Mouse (Mus musculus) MEL (cell line): Measurements from ENCODE around the gene Ing3. TPM values are rescaled to one million over a fixed set of nuclear protein-coding genes. Genes with fewer than 3 reads are reported as not detected.

Experiments used
- DNase-seq: peaks from one replicate; pipeline ENCODE4 v3.0.0; 2011; ENCODE audit warnings: low read depth, low spot score
- H3K27ac ChIP-seq: 2 replicates; pipeline ENCODE4 v1.5.1; 2012; ENCODE audit warnings: low read depth, mild to moderate bottlenecking, control low read depth, low read length, moderate library complexity; ENCODE audit not compliant: control insufficient read depth
- H3K27me3 ChIP-seq, 2 experiments: fragments of 150-350 bp in 1 of 2; sonication (generic) in 1 of 2; 2 replicates each; pipeline ENCODE4 v1.6.1; 2012; ENCODE audit warnings: low read length in 2 of 2, mild to moderate bottlenecking in 2 of 2, improper control_type of control experiment in 1 of 2, moderate library complexity in 1 of 2; ENCODE audit not compliant: insufficient read depth in 2 of 2, control insufficient read depth in 1 of 2
- H3K36me3 ChIP-seq, 2 experiments: 2 replicates each; pipeline ENCODE4 v1.6.1; 2012 to 2014; ENCODE audit warnings: low read length in 2 of 2, improper control_type of control experiment in 1 of 2, inconsistent platforms in 1 of 2, mild to moderate bottlenecking in 1 of 2; ENCODE audit not compliant: insufficient read depth in 2 of 2, control insufficient read depth in 1 of 2
- H3K4me1 ChIP-seq, 2 experiments: fragments of 150-350 bp in 1 of 2; sonication (generic) in 1 of 2; 2 replicates each; pipeline ENCODE4 v1.6.1; 2012; ENCODE audit warnings: low read length in 2 of 2, improper control_type of control experiment in 1 of 2, mild to moderate bottlenecking in 1 of 2; ENCODE audit not compliant: insufficient read depth in 2 of 2, control insufficient read depth in 1 of 2
- H3K4me3 ChIP-seq, 2 experiments: fragments of 150-350 bp in 1 of 2; sonication (generic) in 1 of 2; 2 replicates each; pipeline ENCODE4 v1.5.1; 2012; ENCODE audit warnings: low read depth in 2 of 2, low read length in 2 of 2, mild to moderate bottlenecking in 2 of 2, moderate library complexity in 2 of 2, control low read depth in 1 of 2, improper control_type of control experiment in 1 of 2; ENCODE audit not compliant: control insufficient read depth in 1 of 2, insufficient read depth in 1 of 2
- H3K79me2 ChIP-seq: 2 replicates; pipeline ENCODE4 v1.6.1; 2012; ENCODE audit warnings: mild to moderate bottlenecking, low read length, moderate library complexity; ENCODE audit not compliant: control insufficient read depth, poor library complexity, insufficient read depth
- H3K9ac ChIP-seq: 2 replicates; pipeline ENCODE4 v1.6.1; 2012; ENCODE audit warnings: low read depth, mild to moderate bottlenecking, control low read depth, low read length, moderate library complexity; ENCODE audit not compliant: control insufficient read depth, poor library complexity, severe bottlenecking
- H3K9me3 ChIP-seq: fragments of 150-350 bp; sonication (generic); replicated peaks from 2 replicates; pipeline ENCODE4 v1.6.1; 2012; ENCODE audit warnings: mild to moderate bottlenecking, low read length, improper control_type of control experiment, moderate library complexity; ENCODE audit not compliant: insufficient read depth
- CHD1 ChIP-seq: IDR thresholded peaks from 2 replicates; pipeline ENCODE4 v1.6.1; 2012; ENCODE audit warnings: low read depth, mild to moderate bottlenecking, inconsistent platforms, low read length, improper control_type of control experiment
- CHD2 ChIP-seq: IDR thresholded peaks from 2 replicates; pipeline ENCODE4 v1.6.1; 2011; ENCODE audit warnings: low read length, improper control_type of control experiment
- CTCF ChIP-seq, 3 experiments: IDR thresholded peaks in 2 of 3; conservative IDR thresholded peaks in 1 of 3; 2 replicates each; pipeline ENCODE4 v1.5.1; 2011 to 2012; ENCODE audit warnings: low read length in 3 of 3, low read depth in 2 of 3, mild to moderate bottlenecking in 2 of 3, improper control_type of control experiment in 1 of 3, inconsistent platforms in 1 of 3, mixed read lengths in 1 of 3, moderate library complexity in 1 of 3; ENCODE audit not compliant: control insufficient read depth in 1 of 3, insufficient read depth in 1 of 3, poor library complexity in 1 of 3, severe bottlenecking in 1 of 3
- ETS1 ChIP-seq: IDR thresholded peaks from 2 replicates; pipeline ENCODE4 v1.6.1; 2012; ENCODE audit warnings: low read depth, mild to moderate bottlenecking, inconsistent platforms, low read length, improper control_type of control experiment, moderate library complexity
- GATA1 ChIP-seq: IDR thresholded peaks from 2 replicates; pipeline ENCODE4 v1.6.1; 2011; ENCODE audit warnings: low read depth, low read length, improper control_type of control experiment
- HCFC1 ChIP-seq: IDR thresholded peaks from 2 replicates; pipeline ENCODE4 v1.6.1; 2012; ENCODE audit warnings: low read depth, mild to moderate bottlenecking, inconsistent platforms, low read length, improper control_type of control experiment, moderate library complexity
- JUND ChIP-seq: IDR thresholded peaks from 2 replicates; pipeline ENCODE4 v1.6.1; 2011; ENCODE audit warnings: low read depth, mild to moderate bottlenecking, improper control_type of control experiment, low read length
- KAT2A ChIP-seq: conservative IDR thresholded peaks from 2 replicates; pipeline ENCODE4 v1.6.1; 2012; ENCODE audit warnings: low read depth, low read length, improper control_type of control experiment, inconsistent platforms
- MXI1 ChIP-seq: IDR thresholded peaks from 2 replicates; pipeline ENCODE4 v1.6.1; 2011; ENCODE audit warnings: mild to moderate bottlenecking, low read depth, low read length, improper control_type of control experiment
- NELFE ChIP-seq: IDR thresholded peaks from 2 replicates; pipeline ENCODE4 v1.6.1; 2011; ENCODE audit warnings: low read depth, low read length, improper control_type of control experiment
- POLR2AphosphoS2 ChIP-seq: IDR thresholded peaks from 2 replicates; pipeline ENCODE4 v1.6.1; 2011; ENCODE audit warnings: low read length, improper control_type of control experiment
- POLR2AphosphoS5 ChIP-seq: IDR thresholded peaks from 2 replicates; pipeline ENCODE4 v1.6.1; 2012; ENCODE audit warnings: low read depth, borderline replicate concordance, mild to moderate bottlenecking, inconsistent platforms, low read length, moderate library complexity, mixed read lengths
- RCOR1 ChIP-seq: IDR thresholded peaks from 2 replicates; pipeline ENCODE4 v1.6.1; 2012; ENCODE audit warnings: low read depth, mild to moderate bottlenecking, inconsistent platforms, low read length, improper control_type of control experiment
- SMC3 ChIP-seq: IDR thresholded peaks from 2 replicates; pipeline ENCODE4 v1.6.1; 2011; ENCODE audit warnings: low read depth, low read length, improper control_type of control experiment
- TCF12 ChIP-seq: IDR thresholded peaks from 2 replicates; pipeline ENCODE4 v1.6.1; 2014; ENCODE audit warnings: low read depth, mild to moderate bottlenecking, inconsistent platforms, low read length, improper control_type of control experiment, moderate library complexity
- UBTF ChIP-seq: IDR thresholded peaks from 2 replicates; pipeline ENCODE4 v1.6.1; 2012; ENCODE audit warnings: low read depth, mild to moderate bottlenecking, inconsistent platforms, low read length, improper control_type of control experiment, moderate library complexity, borderline replicate concordance; ENCODE audit not compliant: insufficient read depth
- USF1 ChIP-seq: IDR thresholded peaks from 2 replicates; pipeline ENCODE4 v1.6.1; 2014; ENCODE audit warnings: low read depth, mild to moderate bottlenecking, inconsistent platforms, low read length, improper control_type of control experiment, moderate library complexity
- USF2 ChIP-seq, 2 experiments: IDR thresholded peaks; 2 replicates each; pipeline ENCODE4 v1.6.1; 2011 to 2012; ENCODE audit warnings: improper control_type of control experiment in 2 of 2, low read length in 2 of 2, borderline replicate concordance in 1 of 2, inconsistent platforms in 1 of 2, low read depth in 1 of 2, mild to moderate bottlenecking in 1 of 2; ENCODE audit not compliant: insufficient read depth in 1 of 2
- ZC3H11A ChIP-seq: IDR thresholded peaks from 2 replicates; pipeline ENCODE4 v1.6.1; 2012; ENCODE audit warnings: low read depth, mild to moderate bottlenecking, inconsistent platforms, low read length, improper control_type of control experiment
- ZMIZ1 ChIP-seq: IDR thresholded peaks from 2 replicates; pipeline ENCODE4 v1.6.1; 2012; ENCODE audit warnings: low read depth, mild to moderate bottlenecking, inconsistent platforms, low read length, improper control_type of control experiment, moderate library complexity
- polyA plus RNA-seq, 2 experiments: library from polyadenylated mRNA; stranded (reverse) in 1 of 2; unstranded in 1 of 2; fragments of >175 nt in 1 of 2; fragments of >200 nt in 1 of 2; gene quantifications; 2 replicates each; pipeline versions ENCODE4 v1.2.1 to v1.2.4; 2012; ENCODE audit warnings: low replicate concordance in 2 of 2, low read depth in 1 of 2; ENCODE audit not compliant: insufficient read length in 2 of 2, insufficient read depth in 1 of 2, missing spikeins in 1 of 2
- total RNA-seq: library from RNA; depleted of rRNA; stranded (reverse); fragments of 300-350 nt; gene quantifications from 2 replicates; pipeline ENCODE4 v1.2.3, GENCODE M21; 2012

The Ing3 gene
- total and polyA plus RNA-seq, 3 experiments: 13.4 to 16.5 TPM; not detected in 1

- H3K27me3 ChIP-seq: no peaks in the 10 kb centered on the region
- H3K4me1 ChIP-seq: no peaks in the 10 kb centered on the region
- H3K9ac ChIP-seq: no peak within 1 kb of the TSS
- TF ChIP-seq UBTF (no peak), CHD2 (no peak), KAT2A (no peak)
- TF ChIP-seq, all 39 proteins: peak for 0
- no peak for DNase-seq
- Histone ChIP-seq H3K36me3 (no peaks in the 10 kb centered on the region), H3K27ac (no peak within 1 kb of the TSS), H3K79me2 (no peaks in the 10 kb centered on the region), H3K9me3 (no peaks in the 10 kb centered on the region), H3K4me3 (no peak within 1 kb of the TSS)
These were observed 36.6 kb downstream of the Ing3 start, which contains the start of gene Cped1 for GRCm38 (mm10) chr6:21985732-21986540. Gene Cped1, plus strand, starts transcription at chr6:21985916.

- no peaks in the 10 kb centered on the region for H3K27me3 ChIP-seq
- H3K4me1 ChIP-seq: no peaks in the 10 kb centered on the region
- TF ChIP-seq ZMIZ1: no peak
- TF ChIP-seq KAT2A: no peak
- no peak for TF ChIP-seq MXI1
- TF ChIP-seq TCF12: no peak
- TF ChIP-seq USF1: no peak
- TF ChIP-seq POLR2AphosphoS2: no peak
- no peak for TF ChIP-seq CTCF (IDR thresholded peaks at IDR 0.05 in 2 of 3, conservative IDR thresholded peaks at IDR 0.05 in 1 of 3; ENCODE audit: control insufficient read depth in 1 of 3, insufficient read depth in 1 of 3, low read depth in 2 of 3, low read length in 3 of 3, poor library complexity in 1 of 3, severe bottlenecking in 1 of 3)
- TF ChIP-seq SMC3: no peak
- no peak for TF ChIP-seq GATA1
- TF ChIP-seq JUND: no peak
- no peak for TF ChIP-seq ETS1
- no peak for TF ChIP-seq HCFC1
- no peak for TF ChIP-seq NELFE
- no peak for TF ChIP-seq USF2 (IDR thresholded peaks at IDR 0.05; ENCODE audit: borderline replicate concordance in 1 of 2, insufficient read depth in 1 of 2, low read depth in 1 of 2, low read length in 2 of 2)
- no peak for TF ChIP-seq RCOR1
- no peak for TF ChIP-seq POLR2AphosphoS5
- no peak for TF ChIP-seq ZC3H11A
- no peak for TF ChIP-seq CHD1
- H3K9me3 ChIP-seq: no peaks in the 10 kb centered on the region
- no peak overlapping the region for H3K27ac ChIP-seq
- no peak overlapping the region for H3K9ac ChIP-seq
- H3K36me3 ChIP-seq: no peaks in the 10 kb centered on the region
- H3K79me2 ChIP-seq: no peaks in the 10 kb centered on the region
- no peak for DNase-seq
- no peak overlapping the region for H3K4me3 ChIP-seq
These were observed 37.4 kb downstream of the Ing3 start for GRCm38 (mm10) chr6:21986660-21987331.
